Mouse (Mus musculus) megakaryocyte, embryonic 14.5 days (primary cell): ENCODE measurements around the gene Ugt2a1. TPM values are rescaled to one million over a fixed set of nuclear protein-coding genes. Genes with fewer than 3 reads are reported as not detected.
"Not testable (repeated sequence)": the region's sequence is repeated elsewhere in the genome, so short reads cannot be mapped to it uniquely, and the experiment has no call there.

Experiments
- H3K27me3 ChIP-seq: replicated peaks from 2 replicates; pipeline ENCODE3; 2012; ENCODE audit warnings: inconsistent platforms
- H3K36me3 ChIP-seq: replicated peaks from 2 replicates; pipeline ENCODE3; 2012; ENCODE audit warnings: low read length, inconsistent platforms, mixed read lengths
- H3K4me1 ChIP-seq: 2 replicates; pipeline ENCODE4 v1.6.1; 2012; ENCODE audit warnings: inconsistent platforms
- H3K4me3 ChIP-seq: replicated peaks from 2 replicates; pipeline ENCODE3; 2012; ENCODE audit warnings: moderate library complexity, mild to moderate bottlenecking, inconsistent platforms
- H3K9me3 ChIP-seq: 2 replicates; pipeline ENCODE4 v1.6.1; 2012; ENCODE audit warnings: inconsistent platforms
- FLI1 ChIP-seq: IDR thresholded peaks from 2 replicates; pipeline ENCODE4 v1.6.1; 2012; ENCODE audit warnings: low read length, inconsistent platforms, mixed read lengths
- GATA1 ChIP-seq: IDR thresholded peaks from 3 replicates; pipeline ENCODE4 v1.6.1; 2012; ENCODE audit warnings: mixed read lengths, low read length, inconsistent platforms, borderline replicate concordance
- polyA plus RNA-seq: library from polyadenylated mRNA; stranded (reverse); fragments of >175 nt; gene quantifications from 2 replicates; pipeline ENCODE4 v1.2.3, GENCODE M21; 2012; ENCODE audit warnings: low replicate concordance; ENCODE audit not compliant: insufficient read depth

Ugt2a1 gene
- polyA plus RNA-seq, 1 experiment = not detected

DNA sequence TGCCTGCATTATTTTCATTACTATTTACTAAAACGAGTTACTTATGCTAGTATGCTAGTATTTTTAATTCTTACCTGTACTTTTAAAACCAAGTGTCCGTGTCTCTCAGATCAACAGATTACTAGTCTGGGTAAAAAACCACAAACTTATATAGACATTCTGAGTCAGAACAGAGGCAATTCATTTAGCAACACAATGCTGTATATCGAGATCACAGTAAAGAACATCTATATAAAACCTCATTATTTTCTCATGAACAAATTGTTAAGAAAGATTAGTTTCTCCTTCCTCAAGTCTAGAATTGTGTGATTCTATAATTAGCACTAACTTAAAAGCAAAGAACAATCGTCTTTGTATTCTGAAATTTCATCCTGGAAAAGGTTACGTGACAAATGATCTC lies 8.5 kb downstream of the Ugt2a1 start, which contains the start of gene Ugt2a2:
Ugt2a2 (minus strand) TSS at position 101 of the 400 bp plus-strand sequence.
- Histone ChIP-seq H3K4me3 (no peak within 1 kb of the TSS), H3K27me3 (no peaks in the 10 kb centered on the region), H3K9me3 (no peaks in the 10 kb centered on the region), H3K4me1 (no peaks in the 10 kb centered on the region), H3K36me3 (no peaks in the 10 kb centered on the region)
- TF ChIP-seq FLI1 (no peak), GATA1 (no peak)

GRCm38 (mm10) chr5:87458810-87459209 lies 31.9 kb downstream of the Ugt2a1 start:
- Histone ChIP-seq H3K4me1 (no peaks in the 10 kb centered on the region), H3K36me3 (no peaks in the 10 kb centered on the region), H3K9me3 (no peaks in the 10 kb centered on the region), H3K27me3 (no peaks in the 10 kb centered on the region), H3K4me3 (no peak overlapping the region)
- TF ChIP-seq FLI1 (no peak), GATA1 (no peak)

- TF ChIP-seq FLI1 (no peak), GATA1 (no peak)
- H3K4me1 ChIP-seq = no peaks in the 10 kb centered on the region
- no peak overlapping the region for H3K4me3 ChIP-seq
- no peaks in the 10 kb centered on the region for H3K27me3 ChIP-seq
- no peaks in the 10 kb centered on the region for H3K36me3 ChIP-seq
- H3K9me3 ChIP-seq = no peaks in the 10 kb centered on the region
Observed at GRCm38 (mm10) chr5:87457701-87458100, 33.0 kb downstream of the Ugt2a1 start.

GRCm38 (mm10) chr5:87456216-87456850 lies 34.3 kb downstream of the Ugt2a1 start:
- no peak for TF ChIP-seq FLI1
- TF ChIP-seq GATA1 = no peak

DNA sequence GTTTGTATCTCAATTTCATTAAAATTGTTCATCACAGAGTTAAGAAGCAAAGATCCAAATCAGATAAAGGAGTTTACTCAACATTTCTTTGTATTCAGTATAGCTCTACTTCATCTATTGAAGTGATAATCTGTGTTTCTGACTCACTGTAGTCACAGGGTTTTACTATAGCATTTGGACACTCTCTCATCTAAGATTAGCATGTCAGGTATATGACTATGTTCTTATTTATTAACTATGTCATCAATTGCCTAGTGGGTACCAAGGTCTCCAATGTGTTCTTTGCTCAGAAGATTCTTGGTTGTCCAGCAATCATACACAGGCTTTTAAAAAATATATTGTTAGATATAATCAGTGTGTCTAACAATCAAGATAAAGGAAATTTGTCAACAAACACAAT lies 35.2 kb downstream of the Ugt2a1 start:
- H3K36me3 ChIP-seq = no peaks in the 10 kb centered on the region
- H3K9me3 ChIP-seq = no peaks in the 10 kb centered on the region
- no peak for TF ChIP-seq FLI1
- TF ChIP-seq GATA1 = no peak
- H3K27me3 ChIP-seq = no peaks in the 10 kb centered on the region
- no peaks in the 10 kb centered on the region for H3K4me1 ChIP-seq
- no peak overlapping the region for H3K4me3 ChIP-seq

More at GRCm38 (mm10) chr5:87456216-87456850, 34.3 kb downstream of the Ugt2a1 start:
- no peaks in the 10 kb centered on the region for H3K27me3 ChIP-seq
- H3K4me1 ChIP-seq = no peaks in the 10 kb centered on the region
- no peak overlapping the region for H3K4me3 ChIP-seq
- H3K9me3 ChIP-seq = no peaks in the 10 kb centered on the region
- no peaks in the 10 kb centered on the region for H3K36me3 ChIP-seq

DNA sequence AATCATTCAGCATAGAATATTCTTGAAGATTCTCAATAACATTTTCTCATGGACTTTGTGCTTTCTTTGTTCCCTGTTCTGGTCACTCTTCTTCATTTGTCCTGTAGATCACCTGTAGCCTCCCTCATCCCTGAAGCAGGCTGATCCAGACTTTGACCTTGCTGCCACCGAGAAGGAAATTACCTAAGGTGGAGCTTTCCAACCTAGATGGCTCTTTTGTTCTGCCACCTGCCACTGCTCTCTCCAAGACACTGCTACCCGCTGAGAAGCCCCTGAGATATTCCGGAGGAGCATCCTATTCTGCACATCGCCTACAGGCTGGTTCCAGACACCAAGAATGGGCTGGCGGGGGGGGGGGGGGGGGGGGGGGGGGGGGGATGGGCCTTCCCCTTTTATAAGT lies 38.2 kb downstream of the Ugt2a1 start:
- H3K4me3 ChIP-seq, H3K4me1 ChIP-seq, H3K27me3 ChIP-seq, H3K9me3 ChIP-seq, H3K36me3 ChIP-seq: not testable (repeated sequence)

- TF ChIP-seq FLI1 (no peak), GATA1 (no peak)
- H3K36me3 ChIP-seq = no peaks in the 10 kb centered on the region
- H3K4me3 ChIP-seq = no peak overlapping the region
- no peaks in the 10 kb centered on the region for H3K27me3 ChIP-seq
- H3K9me3 ChIP-seq = no peaks in the 10 kb centered on the region
- no peaks in the 10 kb centered on the region for H3K4me1 ChIP-seq
Observed at GRCm38 (mm10) chr5:87436264-87436663, 54.4 kb downstream of the Ugt2a1 start.

GRCm38 (mm10) chr5:87425676-87426075 lies 65.0 kb downstream of the Ugt2a1 start:
- TF ChIP-seq GATA1 (no peak), FLI1 (no peak)
- no peaks in the 10 kb centered on the region for H3K9me3 ChIP-seq
- H3K27me3 ChIP-seq = no peaks in the 10 kb centered on the region
- H3K36me3 ChIP-seq = no peaks in the 10 kb centered on the region
- no peak overlapping the region for H3K4me3 ChIP-seq
- no peaks in the 10 kb centered on the region for H3K4me1 ChIP-seq

DNA sequence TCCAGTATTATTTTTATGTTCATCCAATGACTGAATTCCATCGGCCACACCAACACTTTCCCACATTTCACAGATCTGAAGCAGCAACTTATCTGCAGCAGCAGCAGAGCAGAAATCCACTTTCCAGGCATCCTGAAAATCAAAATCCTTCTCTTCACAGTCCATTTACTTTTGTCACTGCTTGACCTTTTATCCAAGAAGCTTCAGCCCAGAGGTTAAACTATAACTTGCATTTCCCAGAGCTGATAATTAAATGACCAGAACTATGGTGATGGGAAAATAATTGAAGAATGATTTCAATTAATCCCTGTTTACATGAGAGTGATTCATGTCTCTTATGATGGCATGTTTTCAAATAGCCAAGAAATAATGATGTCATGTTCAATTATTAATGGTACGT lies 66.6 kb downstream of the Ugt2a1 start, which contains the start of gene Ugt2b38:
Ugt2b38 (minus strand) TSS at position 163 of the 400 bp plus-strand sequence.
- not testable (repeated sequence) for H3K4me1 ChIP-seq, H3K36me3 ChIP-seq, H3K4me3 ChIP-seq, H3K9me3 ChIP-seq, H3K27me3 ChIP-seq

Other genes with a start within 250 kb of the Ugt2a1 start
- not detected in 2 replicates for gene Ugt2b37, start 236.1 kb downstream of the Ugt2a1 start, polyA plus RNA-seq
- gene Ugt2a3, start 153.7 kb downstream of the Ugt2a1 start, polyA plus RNA-seq = not detected in 2 replicates
- not detected in 2 replicates for gene Ugt2b38, start 66.7 kb downstream of the Ugt2a1 start, polyA plus RNA-seq
- gene Ugt2a2, start 8.6 kb downstream of the Ugt2a1 start, polyA plus RNA-seq = not detected in 2 replicates
- gene Gm43638, start 4.1 kb downstream of the Ugt2a1 start, polyA plus RNA-seq = not detected in 2 replicates
- not detected in 2 replicates for gene Sult1b1, start 47.3 kb upstream of the Ugt2a1 start, polyA plus RNA-seq
- not detected in 2 replicates for gene Sult1d1, start 78.2 kb upstream of the Ugt2a1 start, polyA plus RNA-seq
- gene Sult1e1, start 100.7 kb upstream of the Ugt2a1 start, polyA plus RNA-seq = not detected in 2 replicates
- gene Csn1s1, start 175.3 kb upstream of the Ugt2a1 start, polyA plus RNA-seq = not detected in 2 replicates
- gene Csn2, start 208.8 kb upstream of the Ugt2a1 start, polyA plus RNA-seq = not detected in 2 replicates